Mouse (Mus musculus): Measurements from ENCODE around the gene Efna4. TPM values are rescaled to one million over a fixed set of nuclear protein-coding genes. Genes with fewer than 3 reads are reported as not detected.

Gene Efna4
- polyA plus RNA-seq, 1 experiment from 2014 or later, result 6.0 TPM

GRCm38 (mm10) chr3:89300071-89300470, 37.8 kb downstream of the Efna4 start:
- H3K4me2 ChIP-seq, result peak overlapping the region; percentile 66
- peaks cover 10% of the 10 kb centered on the region for H3K4me1 ChIP-seq (replicated peaks)
- H3K9me3 ChIP-seq (replicated peaks), result no peaks in the 10 kb centered on the region
- no peak overlapping the region for H3K27ac ChIP-seq
- WGBS, result 40% methylated on average over 1 of the region's 1 CpGs
- H3K9ac ChIP-seq, result 0 out of 2 replicates have a peak overlapping the region, but pooled peaks have one; percentile 34
- no peaks in the 10 kb centered on the region for H3K27me3 ChIP-seq
- no peaks in the 10 kb centered on the region for H3K36me3 ChIP-seq
- peak overlapping the region; percentile 42 for H3K4me3 ChIP-seq
- no peak for ATAC-seq (replicated peaks; ENCODE audit: insufficient number of reproducible peaks, insufficient read depth, low FRiP score, low read depth)

GRCm38 (mm10) chr3:89299499-89299898, 38.3 kb downstream of the Efna4 start:
- Histone ChIP-seq H3K4me3 (peak overlapping the region; percentile 42), H3K4me2 (peak overlapping the region; percentile 66), H3K27ac (no peak overlapping the region), H3K36me3 (no peaks in the 10 kb centered on the region), H3K4me1 (replicated peaks) (peaks cover 10% of the 10 kb centered on the region), H3K9ac (peak overlapping the region; percentile 34; the same call in 1 of the 2 replicates), H3K9me3 (replicated peaks) (no peaks in the 10 kb centered on the region), H3K27me3 (no peaks in the 10 kb centered on the region)
- no peak for ATAC-seq (replicated peaks; ENCODE audit: insufficient number of reproducible peaks, insufficient read depth, low FRiP score, low read depth)
- WGBS, result under 1% methylated on average over 14 of the region's 14 CpGs

- Histone ChIP-seq H3K4me3 (no peak overlapping the region), H3K4me1 (replicated peaks) (peaks cover 10% of the 10 kb centered on the region), H3K27ac (no peak overlapping the region), H3K36me3 (no peaks in the 10 kb centered on the region), H3K4me2 (peak overlapping the region; percentile 66; the same call in 1 of the 2 replicates), H3K9me3 (replicated peaks) (no peaks in the 10 kb centered on the region), H3K9ac (no peak overlapping the region), H3K27me3 (no peaks in the 10 kb centered on the region)
- 80% methylated on average over 6 of the region's 6 CpGs for WGBS
- no peak for ATAC-seq (replicated peaks; ENCODE audit: insufficient number of reproducible peaks, insufficient read depth, low FRiP score, low read depth)
These were observed 38.9 kb downstream of the Efna4 start for GRCm38 (mm10) chr3:89298908-89299307.

- no peak overlapping the region for H3K4me3 ChIP-seq
- no peak overlapping the region for H3K4me2 ChIP-seq
- no peaks in the 10 kb centered on the region for H3K9me3 ChIP-seq (replicated peaks)
- no peaks in the 10 kb centered on the region for H3K36me3 ChIP-seq
- H3K27me3 ChIP-seq, result no peaks in the 10 kb centered on the region
- H3K9ac ChIP-seq, result no peak overlapping the region
- H3K4me1 ChIP-seq (replicated peaks), result peaks cover 10% of the 10 kb centered on the region
- WGBS, result 73% methylated on average over 11 of the region's 11 CpGs
- no peak overlapping the region for H3K27ac ChIP-seq
- ATAC-seq (replicated peaks; ENCODE audit: insufficient number of reproducible peaks, insufficient read depth, low FRiP score, low read depth), result no peak
These were observed 40.9 kb downstream of the Efna4 start for GRCm38 (mm10) chr3:89296761-89297396.

- H3K4me1 ChIP-seq (replicated peaks), result peaks cover 10% of the 10 kb centered on the region
- 73% methylated on average over 8 of the region's 8 CpGs for WGBS
- H3K9ac ChIP-seq, result no peak overlapping the region
- H3K4me2 ChIP-seq, result no peak overlapping the region
- ATAC-seq (replicated peaks; ENCODE audit: insufficient number of reproducible peaks, insufficient read depth, low FRiP score, low read depth), result no peak
- H3K4me3 ChIP-seq, result no peak overlapping the region
- no peaks in the 10 kb centered on the region for H3K9me3 ChIP-seq (replicated peaks)
- no peak overlapping the region for H3K27ac ChIP-seq
- H3K36me3 ChIP-seq, result no peaks in the 10 kb centered on the region
- no peaks in the 10 kb centered on the region for H3K27me3 ChIP-seq
These were observed 42.1 kb downstream of the Efna4 start for GRCm38 (mm10) chr3:89295685-89296230.

GRCm38 (mm10) chr3:89294195-89294594, 43.6 kb downstream of the Efna4 start:
- whole genome bisulfite sequencing, result 74% methylated on average over 5 of the region's 5 CpGs
- no peak overlapping the region for H3K4me2 ChIP-seq
- ATAC-seq (replicated peaks; ENCODE audit: insufficient number of reproducible peaks, insufficient read depth, low FRiP score, low read depth), result no peak

GRCm38 (mm10) chr3:89293247-89293918, 44.4 kb downstream of the Efna4 start:
- H3K27me3 ChIP-seq, result no peaks in the 10 kb centered on the region
- no peak overlapping the region for H3K4me3 ChIP-seq
- H3K27ac ChIP-seq, result no peak overlapping the region
- H3K9ac ChIP-seq, result no peak overlapping the region
- no peak for ATAC-seq (replicated peaks; ENCODE audit: insufficient number of reproducible peaks, insufficient read depth, low FRiP score, low read depth)
- WGBS, result 88% methylated on average over 11 of the region's 11 CpGs
- 0 out of 2 replicates have a peak, but pooled peaks cover 2% of the 10 kb centered on the region for H3K4me1 ChIP-seq (replicated peaks)
- H3K36me3 ChIP-seq, result no peaks in the 10 kb centered on the region
- H3K9me3 ChIP-seq (replicated peaks), result no peaks in the 10 kb centered on the region
- H3K4me2 ChIP-seq, result no peak overlapping the region

More at GRCm38 (mm10) chr3:89294195-89294594, 43.6 kb downstream of the Efna4 start:
- H3K4me3 ChIP-seq, result no peak overlapping the region
- no peaks in the 10 kb centered on the region for H3K36me3 ChIP-seq
- no peaks in the 10 kb centered on the region for H3K27me3 ChIP-seq
- H3K9ac ChIP-seq, result no peak overlapping the region
- no peaks in the 10 kb centered on the region for H3K9me3 ChIP-seq (replicated peaks)
- 0 out of 2 replicates have a peak, but pooled peaks cover under 1% of the 10 kb centered on the region for H3K4me1 ChIP-seq (replicated peaks)
- no peak overlapping the region for H3K27ac ChIP-seq

- Histone ChIP-seq H3K9me3 (replicated peaks) (no peaks in the 10 kb centered on the region), H3K9ac (no peak overlapping the region), H3K4me3 (no peak overlapping the region), H3K4me1 (replicated peaks) (peaks cover 7% of the 10 kb centered on the region; the same call in 1 of the 2 replicates), H3K27ac (no peak overlapping the region), H3K4me2 (no peak overlapping the region), H3K27me3 (no peaks in the 10 kb centered on the region), H3K36me3 (no peaks in the 10 kb centered on the region)
- no peak for ATAC-seq (replicated peaks; ENCODE audit: insufficient number of reproducible peaks, insufficient read depth, low FRiP score, low read depth)
- WGBS, result 79% methylated on average over 5 of the region's 5 CpGs
These were observed 45.5 kb downstream of the Efna4 start for GRCm38 (mm10) chr3:89292303-89292702.

GRCm38 (mm10) chr3:89291874-89292273, 46.0 kb downstream of the Efna4 start:
- WGBS, result 43% methylated on average over 10 of the region's 10 CpGs

GRCm38 (mm10) chr3:89288503-89288928, 49.3 kb downstream of the Efna4 start:
- 29% methylated on average over 7 of the region's 7 CpGs for WGBS
- ATAC-seq (replicated peaks; ENCODE audit: insufficient number of reproducible peaks, insufficient read depth, low FRiP score, low read depth), result no peak

More at GRCm38 (mm10) chr3:89291874-89292273, 46.0 kb downstream of the Efna4 start:
- no peak overlapping the region for H3K9ac ChIP-seq
- ATAC-seq (replicated peaks; ENCODE audit: insufficient number of reproducible peaks, insufficient read depth, low FRiP score, low read depth), result no peak
- no peaks in the 10 kb centered on the region for H3K27me3 ChIP-seq
- H3K9me3 ChIP-seq (replicated peaks), result no peaks in the 10 kb centered on the region
- H3K27ac ChIP-seq, result no peak overlapping the region
- H3K4me2 ChIP-seq, result no peak overlapping the region
- H3K4me3 ChIP-seq, result no peak overlapping the region
- H3K4me1 ChIP-seq (replicated peaks), result peaks cover 7% of the 10 kb centered on the region; the same call in 1 of the 2 replicates
- no peaks in the 10 kb centered on the region for H3K36me3 ChIP-seq

GRCm38 (mm10) chr3:89287286-89287685, 50.5 kb downstream of the Efna4 start:
- no peaks in the 10 kb centered on the region for H3K27me3 ChIP-seq
- ATAC-seq (replicated peaks; ENCODE audit: insufficient number of reproducible peaks, insufficient read depth, low FRiP score, low read depth), result no peak
- H3K27ac ChIP-seq, result peak overlapping the region; percentile 51
- H3K4me2 ChIP-seq, result no peak overlapping the region
- WGBS, result 50% methylated on average over 5 of the region's 5 CpGs
- peaks cover 7% of the 10 kb centered on the region; the same call in 1 of the 2 replicates for H3K4me1 ChIP-seq (replicated peaks)
- no peak overlapping the region for H3K4me3 ChIP-seq
- no peaks in the 10 kb centered on the region for H3K9me3 ChIP-seq (replicated peaks)
- H3K9ac ChIP-seq, result no peak overlapping the region
- H3K36me3 ChIP-seq, result no peaks in the 10 kb centered on the region

More at GRCm38 (mm10) chr3:89288503-89288928, 49.3 kb downstream of the Efna4 start:
- Histone ChIP-seq H3K4me3 (no peak overlapping the region), H3K4me2 (no peak overlapping the region), H3K27me3 (no peaks in the 10 kb centered on the region), H3K9ac (no peak overlapping the region), H3K9me3 (replicated peaks) (no peaks in the 10 kb centered on the region), H3K36me3 (no peaks in the 10 kb centered on the region), H3K27ac (no peak overlapping the region), H3K4me1 (replicated peaks) (peaks cover 7% of the 10 kb centered on the region; the same call in 1 of the 2 replicates)

Measured in heart, embryonic 15.5 days (tissue).